Mouse (Mus musculus): ENCODE results near the gene Wdr26.

The Wdr26 gene

GRCm38 (mm10) chr1:181150827-181151534 lies 60.8 kb downstream of the Wdr26 start:
- peak; percentile 80 to 88 for DNase-seq

- no peak for DNase-seq
Measured at GRCm38 (mm10) chr1:181150431-181150826, 61.4 kb downstream of the Wdr26 start.

GRCm38 (mm10) chr1:181149373-181150017 lies 62.3 kb downstream of the Wdr26 start:
- no peak for DNase-seq

- no peak for DNase-seq
Measured at GRCm38 (mm10) chr1:181148540-181148939, 63.3 kb downstream of the Wdr26 start.

GRCm38 (mm10) chr1:181146187-181146586 lies 65.6 kb downstream of the Wdr26 start:
- DNase-seq, result no peak

- no peak for DNase-seq
Measured at GRCm38 (mm10) chr1:181144966-181145365, 66.8 kb downstream of the Wdr26 start.

- peak; percentile 79 to 91 for DNase-seq
Measured at GRCm38 (mm10) chr1:181143950-181144836, 67.6 kb downstream of the Wdr26 start, which contains the start of the genes Nvl and Cnih4. Gene Nvl (minus strand): TSS chr1:181144204. Gene Cnih4 (plus strand): TSS chr1:181144693.

GRCm38 (mm10) chr1:181143609-181143949 lies 68.2 kb downstream of the Wdr26 start:
- no peak for DNase-seq

- no peak for DNase-seq
Measured at GRCm38 (mm10) chr1:181138730-181139129, 73.1 kb downstream of the Wdr26 start.

GRCm38 (mm10) chr1:181131915-181132314 lies 79.9 kb downstream of the Wdr26 start:
- no peak for DNase-seq

GRCm38 (mm10) chr1:181126766-181127165 lies 85.0 kb downstream of the Wdr26 start:
- no peak for DNase-seq

GRCm38 (mm10) chr1:181125916-181126315 lies 85.9 kb downstream of the Wdr26 start:
- no peak for DNase-seq

GRCm38 (mm10) chr1:181124145-181124544 lies 87.7 kb downstream of the Wdr26 start:
- DNase-seq, result no peak

Data from spleen, adult 18-20 months (tissue).